Mouse (Mus musculus) midbrain, embryonic 15.5 days (tissue): ENCODE data around the gene Aldh9a1. TPM values are rescaled to one million over a fixed set of nuclear protein-coding genes. Genes with fewer than 3 reads are reported as not detected.

Source experiments
- microRNA-seq: library from miRNA; unstranded; fragments of <30 nt; microRNA quantifications from one replicate; pipeline ENCODE4, GENCODE M21; 2016
- polyA plus RNA-seq: library from polyadenylated mRNA; unstranded; fragments of >200 nt; fragmentation: Nextera tagmentation; extraction: Ambion mirVana; gene quantifications from 2 replicates; pipeline ENCODE4 v1.2.1, GENCODE M21; 2015

The Aldh9a1 gene
- polyA plus RNA-seq, 1 experiment from 2014 or later = 33.4 TPM

Small RNA genes lying within 50 kb of the gene (microRNA-seq; reads per million reads assigned to microRNA genes)
- gene Gm25911 = 0.92 reads per million

Other genes starting within 250 kb of the Aldh9a1 start
- 50.1 and 50.9 TPM in 2 replicates for gene Uck2, start 64.7 kb upstream of the Aldh9a1 start, polyA plus RNA-seq
- 65.2 and 70.6 TPM in 2 replicates for gene Tmco1, start 41.6 kb upstream of the Aldh9a1 start, polyA plus RNA-seq
- 138 and 142 TPM in 2 replicates for gene Mgst3, start 43.9 kb downstream of the Aldh9a1 start, polyA plus RNA-seq
- gene Lrrc52, start 116.8 kb downstream of the Aldh9a1 start, polyA plus RNA-seq = not detected in 2 replicates
- gene Rxrg, start 248.4 kb downstream of the Aldh9a1 start, polyA plus RNA-seq = 8.4 and 9.3 TPM in 2 replicates